Mouse (Mus musculus): ENCODE data around the gene Ubc.
A peak's percentile ranks its signal among the peaks of the same experiment; 100 is the strongest.
"Not testable (repeated sequence)": the region's sequence is repeated elsewhere in the genome, so short reads cannot be mapped to it uniquely, and the experiment has no call there.

Ubc gene

GRCm38 (mm10) chr5:125389579-125390441, at the start of gene Ubc:
TSS of gene Ubc (minus strand) at chr5:125390202.
- DNase-seq (ENCODE audit: low spot score in 2 of 2), result peak; percentile 91 to 95

GRCm38 (mm10) chr5:125434347-125434746, 44.3 kb upstream of the Ubc start:
- DNase-seq (ENCODE audit: low spot score in 2 of 2), result not testable (repeated sequence)

- peak; percentile 92 to 93 for DNase-seq (ENCODE audit: low spot score in 2 of 2)
Measured at GRCm38 (mm10) chr5:125433793-125434337, 43.9 kb upstream of the Ubc start, which contains the start of gene Dhx37. TSS of gene Dhx37 (minus strand) at chr5:125434121.

- DNase-seq (ENCODE audit: low spot score in 2 of 2), result not testable (repeated sequence)
Measured at GRCm38 (mm10) chr5:125432324-125432723, 42.3 kb upstream of the Ubc start.

GRCm38 (mm10) chr5:125426343-125426742, 36.3 kb upstream of the Ubc start:
- no peak for DNase-seq (ENCODE audit: low spot score in 2 of 2)

GRCm38 (mm10) chr5:125425698-125426276, 35.8 kb upstream of the Ubc start:
- DNase-seq (ENCODE audit: low spot score in 2 of 2), result no peak

GRCm38 (mm10) chr5:125419124-125419523, 29.1 kb upstream of the Ubc start:
- DNase-seq (ENCODE audit: low spot score in 2 of 2), result no peak

GRCm38 (mm10) chr5:125418636-125419035, 28.6 kb upstream of the Ubc start:
- no peak for DNase-seq (ENCODE audit: low spot score in 2 of 2)

GRCm38 (mm10) chr5:125416183-125416582, 26.2 kb upstream of the Ubc start:
- no peak for DNase-seq (ENCODE audit: low spot score in 2 of 2)

GRCm38 (mm10) chr5:125413763-125414162, 23.8 kb upstream of the Ubc start:
- peak; percentile 41 to 68 for DNase-seq (ENCODE audit: low spot score in 2 of 2)

- not testable (repeated sequence) for DNase-seq (ENCODE audit: low spot score in 2 of 2)
Measured at GRCm38 (mm10) chr5:125412536-125412935, 22.5 kb upstream of the Ubc start.

GRCm38 (mm10) chr5:125411972-125412530, 22.0 kb upstream of the Ubc start:
- peak in 1 of 2 experiments; percentile 41 for DNase-seq (ENCODE audit: low spot score in 2 of 2)

- no peak for DNase-seq (ENCODE audit: low spot score in 2 of 2)
Measured at GRCm38 (mm10) chr5:125409348-125410090, 19.5 kb upstream of the Ubc start.

GRCm38 (mm10) chr5:125408842-125409241, 18.8 kb upstream of the Ubc start:
- DNase-seq (ENCODE audit: low spot score in 2 of 2), result peak in 1 of 2 experiments; percentile 81

- DNase-seq (ENCODE audit: low spot score in 2 of 2), result no peak
Measured at GRCm38 (mm10) chr5:125407910-125408575, 18.0 kb upstream of the Ubc start.

- DNase-seq (ENCODE audit: low spot score in 2 of 2), result no peak
Measured at GRCm38 (mm10) chr5:125407020-125407830, 17.2 kb upstream of the Ubc start.

- DNase-seq (ENCODE audit: low spot score in 2 of 2), result peak; percentile 76 to 79
Measured at GRCm38 (mm10) chr5:125406322-125407016, 16.5 kb upstream of the Ubc start.

GRCm38 (mm10) chr5:125405546-125406248, 15.7 kb upstream of the Ubc start:
- peak; percentile 67 to 90 for DNase-seq (ENCODE audit: low spot score in 2 of 2)
